Mouse (Mus musculus) forebrain, embryonic 12.5 days (tissue): ENCODE measurements around the gene Crybb1. TPM values are rescaled to one million over a fixed set of nuclear protein-coding genes. Genes with fewer than 3 reads are reported as not detected.

ENCODE experiments used
- ATAC-seq: fragments of 200-750 bp; cut with Nextera tagmentation; 2 replicates; pipeline ENCODE4 v1.8.0; 2017; ENCODE audit warnings: moderate TSS enrichment; ENCODE audit not compliant: low FRiP score
- H3K27ac ChIP-seq: fragments of 300-500 bp; sonication (generic); 2 replicates; pipeline ENCODE4 v1.5.1; 2016; ENCODE audit warnings: mild to moderate bottlenecking
- H3K27me3 ChIP-seq: fragments of 300-500 bp; sonication (generic); 2 replicates; pipeline ENCODE4 v1.6.1; 2016; ENCODE audit warnings: mild to moderate bottlenecking
- H3K36me3 ChIP-seq: fragments of 300-500 bp; sonication (generic); replicated peaks from 2 replicates; pipeline ENCODE4 v1.6.1; 2016; ENCODE audit warnings: mild to moderate bottlenecking
- H3K4me1 ChIP-seq: fragments of 300-500 bp; sonication (generic); 2 replicates; pipeline ENCODE4 v1.6.1; 2016
- H3K4me2 ChIP-seq: fragments of 300-500 bp; sonication (generic); 2 replicates; pipeline ENCODE4 v1.6.1; 2016; ENCODE audit warnings: mild to moderate bottlenecking, moderate library complexity
- H3K4me3 ChIP-seq: fragments of 300-500 bp; sonication (generic); replicated peaks from 2 replicates; pipeline ENCODE4 v1.5.1; 2016; ENCODE audit warnings: mild to moderate bottlenecking
- H3K9ac ChIP-seq: fragments of 300-500 bp; sonication (generic); 2 replicates; pipeline ENCODE4 v1.6.1; 2016; ENCODE audit warnings: mild to moderate bottlenecking
- H3K9me3 ChIP-seq: fragments of 300-500 bp; sonication (generic); 2 replicates; pipeline ENCODE4 v1.6.1; 2016
- WGBS: fragments of 180-500 bp; shearing (Covaris S2); methylation state at CpG from one replicate; pipeline ENCODE4 v1.1.7; 2016; 5-methylcytosine and 5-hydroxymethylcytosine counted together
- polyA plus RNA-seq: library from polyadenylated mRNA; unstranded; fragments of >200 nt; fragmentation: Nextera tagmentation; extraction: Ambion mirVana; gene quantifications from 2 replicates; pipeline ENCODE4 v1.2.1, GENCODE M21; 2016

The Crybb1 gene
- polyA plus RNA-seq, 1 experiment from 2014 or later, result 1.3 TPM

DNA sequence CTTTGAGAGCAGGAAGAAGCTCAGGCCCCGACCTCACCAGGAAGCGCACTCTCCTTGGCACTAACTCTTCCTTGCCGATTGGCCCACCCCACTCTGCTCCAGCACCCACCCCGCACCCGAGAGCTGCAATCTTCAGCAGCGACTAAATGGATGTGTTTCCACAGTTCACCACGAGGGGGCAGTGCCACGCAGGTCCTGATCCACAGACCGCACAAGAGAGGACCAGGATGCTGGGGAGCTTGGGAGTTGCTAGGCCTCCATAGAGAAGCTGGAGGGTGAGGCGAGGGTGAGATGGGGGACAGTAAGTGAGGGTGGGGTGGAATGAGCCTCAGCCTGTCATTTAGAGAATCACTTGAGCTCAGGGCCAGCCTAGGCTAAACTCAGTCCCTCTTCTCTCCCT lies 14.9 kb upstream of the Crybb1 start:
- peaks cover 59% of the 10 kb centered on the region for H3K4me1 ChIP-seq
- 3% methylated on average over 10 of the region's 10 CpGs for WGBS
- no peak overlapping the region for H3K9ac ChIP-seq
- H3K27me3 ChIP-seq, result no peaks in the 10 kb centered on the region
- peak overlapping the region; percentile 31 for H3K4me2 ChIP-seq
- no peaks in the 10 kb centered on the region for H3K9me3 ChIP-seq
- peak overlapping the region; percentile 69; the same call in 1 of the 2 replicates for H3K27ac ChIP-seq
- ATAC-seq, result no peak
- no peaks in the 10 kb centered on the region for H3K36me3 ChIP-seq
- no peak overlapping the region for H3K4me3 ChIP-seq

DNA sequence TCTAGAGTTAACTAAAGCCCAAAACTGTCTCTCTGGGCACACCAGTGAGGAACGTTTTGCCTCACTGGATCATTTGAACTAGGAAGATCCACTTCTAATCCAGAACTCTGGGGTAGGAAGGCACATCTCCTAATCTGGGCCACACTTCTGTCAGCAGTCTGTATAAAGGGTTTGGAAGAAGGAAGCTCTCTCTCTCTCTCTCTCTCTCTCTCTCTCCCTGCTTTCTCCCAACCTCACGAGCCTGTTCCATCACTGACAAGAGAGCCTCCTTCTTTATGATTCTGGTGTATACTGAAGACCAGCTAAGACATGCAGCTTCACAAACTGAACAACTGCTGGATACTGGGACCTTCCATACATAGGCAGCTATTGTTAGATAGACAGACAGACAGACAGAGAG lies 13.8 kb upstream of the Crybb1 start:
- no peak for ATAC-seq
- WGBS, result 76% methylated on average over 2 of the region's 2 CpGs
- peaks cover 48% of the 10 kb centered on the region for H3K4me1 ChIP-seq
- peak overlapping the region; percentile 13; the same call in 1 of the 2 replicates for H3K27ac ChIP-seq
- H3K4me2 ChIP-seq, result no peak overlapping the region
- no peak overlapping the region for H3K4me3 ChIP-seq
- H3K36me3 ChIP-seq, result no peaks in the 10 kb centered on the region
- H3K9me3 ChIP-seq, result no peaks in the 10 kb centered on the region
- H3K27me3 ChIP-seq, result no peaks in the 10 kb centered on the region
- no peak overlapping the region for H3K9ac ChIP-seq

DNA sequence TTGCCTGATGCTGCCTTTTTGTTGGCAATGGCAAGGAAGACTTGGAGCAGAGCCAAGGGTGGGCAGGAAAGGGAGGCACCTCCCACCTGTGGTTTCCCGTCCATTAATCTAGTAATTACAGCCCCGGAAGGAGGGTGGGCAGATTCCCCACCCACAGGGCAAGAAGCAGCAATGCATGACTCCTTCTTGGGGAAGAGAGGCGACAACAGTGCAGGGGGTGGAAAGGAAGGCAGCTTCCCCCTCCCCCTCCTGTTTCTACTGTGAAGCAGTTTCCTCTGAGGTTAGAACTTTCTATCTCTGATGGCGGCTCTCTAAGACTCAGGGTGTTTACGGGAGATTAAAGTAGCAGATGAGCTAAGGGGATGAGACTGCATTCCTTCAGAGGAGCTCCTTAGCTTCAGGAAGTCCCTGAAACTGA lies 13.2 kb upstream of the Crybb1 start:
- no peak overlapping the region for H3K4me2 ChIP-seq
- H3K4me3 ChIP-seq, result no peak overlapping the region
- H3K36me3 ChIP-seq, result no peaks in the 10 kb centered on the region
- no peak overlapping the region for H3K9ac ChIP-seq
- no peaks in the 10 kb centered on the region for H3K9me3 ChIP-seq
- ATAC-seq, result no peak
- no peaks in the 10 kb centered on the region for H3K27me3 ChIP-seq
- 68% methylated on average over 5 of the region's 5 CpGs for WGBS
- H3K27ac ChIP-seq, result peak overlapping the region; percentile 13; the same call in 1 of the 2 replicates
- H3K4me1 ChIP-seq, result peaks cover 43% of the 10 kb centered on the region

- H3K4me2 ChIP-seq, result no peak overlapping the region
- no peak overlapping the region for H3K9ac ChIP-seq
- no peaks in the 10 kb centered on the region for H3K9me3 ChIP-seq
- H3K36me3 ChIP-seq, result no peaks in the 10 kb centered on the region
- H3K4me3 ChIP-seq, result no peak overlapping the region
- H3K27me3 ChIP-seq, result no peaks in the 10 kb centered on the region
- 61% methylated on average over 5 of the region's 5 CpGs for WGBS
- no peak overlapping the region for H3K27ac ChIP-seq
- H3K4me1 ChIP-seq, result peaks cover 36% of the 10 kb centered on the region
- no peak for ATAC-seq
Measured at GRCm38 (mm10) chr5:112243041-112243440, 12.6 kb upstream of the Crybb1 start.

DNA sequence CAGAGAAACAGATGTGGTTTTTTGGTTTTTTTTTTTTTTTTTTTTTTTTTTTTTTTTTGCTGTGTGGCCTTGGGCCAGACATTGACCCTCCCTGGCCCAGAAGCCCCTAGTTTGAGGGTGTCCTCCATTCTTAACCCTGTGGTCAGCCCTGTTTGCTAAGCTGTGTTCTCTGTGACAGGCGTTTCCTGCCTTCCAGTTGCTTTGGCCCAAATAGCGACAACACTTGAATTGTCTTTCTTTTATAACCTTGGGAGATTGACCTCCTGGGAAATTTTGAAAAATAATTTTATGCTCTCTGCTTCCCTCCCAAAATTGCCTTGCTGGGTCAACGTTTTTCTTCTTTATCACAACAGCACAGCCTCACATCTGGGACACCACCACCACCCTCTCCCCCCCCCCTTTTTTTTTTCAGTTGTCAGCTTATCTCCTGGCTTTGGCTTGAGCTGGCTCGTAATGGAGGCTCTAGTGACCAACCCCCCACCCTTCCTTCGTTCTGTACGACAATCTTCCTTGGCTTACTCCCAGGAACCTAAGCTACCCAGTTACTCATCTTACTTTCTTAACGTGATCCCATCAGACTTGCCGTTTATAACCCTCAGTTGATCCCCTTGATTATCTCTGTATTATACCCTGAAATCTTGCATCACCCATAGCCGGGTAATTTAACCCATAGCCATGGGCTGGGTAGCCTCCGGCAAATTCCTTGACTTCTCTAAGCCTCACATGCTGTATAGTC lies 11.9 kb upstream of the Crybb1 start:
- H3K27me3 ChIP-seq, result no peaks in the 10 kb centered on the region
- H3K9ac ChIP-seq, result no peak overlapping the region
- H3K9me3 ChIP-seq, result no peaks in the 10 kb centered on the region
- H3K27ac ChIP-seq, result no peak overlapping the region
- ATAC-seq, result no peak
- peaks cover 29% of the 10 kb centered on the region for H3K4me1 ChIP-seq
- no peaks in the 10 kb centered on the region for H3K36me3 ChIP-seq
- WGBS, result 79% methylated on average over 10 of the region's 10 CpGs
- H3K4me2 ChIP-seq, result no peak overlapping the region
- no peak overlapping the region for H3K4me3 ChIP-seq

GRCm38 (mm10) chr5:112244275-112244562 lies 11.4 kb upstream of the Crybb1 start:
- WGBS, result 81% methylated on average over 1 of the region's 1 CpGs
- Histone ChIP-seq H3K4me3 (no peak overlapping the region), H3K36me3 (no peaks in the 10 kb centered on the region), H3K4me1 (peaks cover 24% of the 10 kb centered on the region), H3K27ac (no peak overlapping the region), H3K27me3 (no peaks in the 10 kb centered on the region), H3K9ac (no peak overlapping the region), H3K4me2 (no peak overlapping the region), H3K9me3 (no peaks in the 10 kb centered on the region)
- no peak for ATAC-seq

- ATAC-seq, result no peak
- H3K9ac ChIP-seq, result no peak overlapping the region
- WGBS, result 55% methylated on average over 8 of the region's 8 CpGs
- no peaks in the 10 kb centered on the region for H3K9me3 ChIP-seq
- peaks cover 16% of the 10 kb centered on the region for H3K4me1 ChIP-seq
- no peak overlapping the region for H3K4me3 ChIP-seq
- H3K27me3 ChIP-seq, result no peaks in the 10 kb centered on the region
- H3K4me2 ChIP-seq, result no peak overlapping the region
- no peak overlapping the region for H3K27ac ChIP-seq
- no peaks in the 10 kb centered on the region for H3K36me3 ChIP-seq
Measured at GRCm38 (mm10) chr5:112244890-112245615, 10.6 kb upstream of the Crybb1 start.

DNA sequence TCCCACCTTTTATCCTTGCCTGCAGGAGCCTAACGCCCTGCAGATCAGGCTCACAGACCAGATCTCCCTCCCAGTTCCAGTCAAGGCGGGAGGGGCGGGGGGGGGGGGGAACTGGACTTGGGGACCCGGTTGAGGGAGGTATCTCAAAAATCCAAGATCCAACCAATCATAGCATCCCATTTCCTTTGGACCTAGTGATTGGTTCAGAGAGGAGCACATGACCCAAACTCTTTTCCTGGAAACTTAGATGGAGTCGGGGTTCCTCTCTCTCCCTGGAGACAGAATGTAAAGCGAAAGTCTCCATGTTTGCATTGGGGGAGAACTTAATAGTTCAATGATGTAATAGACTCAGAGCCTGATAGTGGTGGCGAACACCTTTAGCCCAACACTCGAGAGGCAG lies 8.2 kb upstream of the Crybb1 start:
- 52% methylated on average over 8 of the region's 8 CpGs for WGBS
- no peak for ATAC-seq
- no peaks in the 10 kb centered on the region for H3K27me3 ChIP-seq
- H3K9ac ChIP-seq, result no peak overlapping the region
- H3K4me1 ChIP-seq, result peaks cover 1% of the 10 kb centered on the region; the same call in 1 of the 2 replicates
- H3K9me3 ChIP-seq, result no peaks in the 10 kb centered on the region
- no peak overlapping the region for H3K4me2 ChIP-seq
- no peaks in the 10 kb centered on the region for H3K36me3 ChIP-seq
- no peak overlapping the region for H3K4me3 ChIP-seq
- H3K27ac ChIP-seq, result no peak overlapping the region

DNA sequence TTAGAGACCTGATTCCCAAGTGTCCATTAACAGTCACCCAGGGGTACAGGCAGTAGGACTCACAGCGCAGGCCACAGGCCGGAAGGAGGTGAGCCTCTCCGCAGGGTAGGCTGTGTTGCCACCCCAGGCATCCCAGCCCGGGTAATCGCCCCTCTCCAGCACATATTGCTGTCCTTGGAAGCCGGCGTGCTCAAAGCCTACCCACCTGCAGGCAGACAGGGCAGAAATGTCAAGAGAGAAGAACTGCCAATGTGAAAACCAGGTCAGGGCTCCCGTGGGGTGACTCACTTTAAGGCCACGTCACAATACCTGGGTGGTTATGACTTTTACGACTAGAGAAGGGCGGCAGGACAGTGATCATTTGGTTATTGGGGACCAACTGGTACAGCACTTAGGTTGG lies 6.5 kb upstream of the Crybb1 start:
- Histone ChIP-seq H3K27me3 (no peaks in the 10 kb centered on the region), H3K4me1 (peaks cover 7% of the 10 kb centered on the region), H3K4me2 (no peak overlapping the region), H3K36me3 (no peaks in the 10 kb centered on the region), H3K9ac (no peak overlapping the region), H3K27ac (no peak overlapping the region), H3K9me3 (no peaks in the 10 kb centered on the region), H3K4me3 (no peak overlapping the region)
- 89% methylated on average over 11 of the region's 11 CpGs for WGBS
- no peak for ATAC-seq

- WGBS, result 83% methylated on average over 2 of the region's 2 CpGs
- Histone ChIP-seq H3K9ac (no peak within 1 kb of the TSS), H3K4me2 (no peak within 1 kb of the TSS), H3K9me3 (no peaks in the 10 kb centered on the region), H3K27me3 (no peaks in the 10 kb centered on the region), H3K4me1 (peaks cover 10% of the 10 kb centered on the region), H3K36me3 (no peaks in the 10 kb centered on the region), H3K4me3 (no peak within 1 kb of the TSS), H3K27ac (peak within 1 kb of the TSS; percentile 19; the same call in 1 of the 2 replicates)
- ATAC-seq, result no peak
Measured at GRCm38 (mm10) chr5:112252400-112252799, 3.2 kb upstream of the Crybb1 start, which contains the start of gene Cryba4. Gene Cryba4 (minus strand): TSS chr5:112252518.

DNA sequence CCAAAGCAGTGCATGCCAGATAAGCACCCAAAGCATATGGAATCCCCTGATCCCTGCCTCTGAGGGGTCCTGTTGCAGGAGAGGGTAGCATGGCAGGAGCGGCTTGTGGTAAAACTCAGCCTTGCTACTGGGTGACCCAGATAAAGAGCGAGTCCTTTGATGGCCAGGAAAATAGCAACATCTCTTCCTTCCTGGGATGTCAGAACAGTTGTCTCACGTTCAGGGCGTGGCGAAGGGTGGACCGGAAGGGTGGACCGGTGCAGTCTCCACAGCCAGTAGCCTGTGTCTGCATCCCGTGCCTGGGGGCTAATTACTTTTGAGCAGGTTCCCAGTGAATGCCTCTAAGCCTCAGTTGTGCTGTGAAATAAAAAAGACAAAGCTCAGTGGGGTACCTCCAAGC lies 2.4 kb upstream of the Crybb1 start:
- ATAC-seq, result no peak
- peak overlapping the region; percentile 19; the same call in 1 of the 2 replicates for H3K27ac ChIP-seq
- no peaks in the 10 kb centered on the region for H3K9me3 ChIP-seq
- no peak overlapping the region for H3K9ac ChIP-seq
- no peak overlapping the region for H3K4me2 ChIP-seq
- no peaks in the 10 kb centered on the region for H3K36me3 ChIP-seq
- H3K4me3 ChIP-seq, result no peak overlapping the region
- H3K4me1 ChIP-seq, result peaks cover 10% of the 10 kb centered on the region
- no peaks in the 10 kb centered on the region for H3K27me3 ChIP-seq
- WGBS, result 10% methylated on average over 8 of the region's 8 CpGs

DNA sequence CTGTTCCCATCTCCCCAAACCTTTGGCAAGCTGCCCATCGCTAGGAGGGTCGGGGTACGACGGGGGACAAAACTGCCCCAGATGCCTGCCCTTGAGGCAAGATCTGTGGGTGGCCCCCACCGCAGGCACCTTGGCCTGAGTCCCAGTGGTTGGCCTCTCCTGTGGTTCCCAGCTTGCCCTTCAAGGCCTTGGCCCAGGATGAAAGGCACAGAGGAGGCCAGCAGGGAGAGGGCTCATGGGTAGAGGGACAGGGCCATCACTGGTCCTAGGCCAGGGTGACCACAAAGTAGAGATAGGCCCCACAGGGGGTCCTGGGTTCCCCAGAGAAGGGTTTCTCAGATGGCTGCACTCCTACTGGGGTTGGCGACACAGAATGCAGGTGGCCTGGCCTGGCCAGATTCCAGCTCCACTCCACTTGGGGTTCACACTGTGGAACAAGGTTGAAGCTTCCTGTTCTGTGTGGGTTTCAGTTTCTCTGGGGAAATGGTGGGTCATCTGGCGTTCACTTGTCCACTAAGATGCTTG lies 1.3 kb upstream of the Crybb1 start:
- Histone ChIP-seq H3K9me3 (no peaks in the 10 kb centered on the region), H3K9ac (no peak overlapping the region), H3K36me3 (no peaks in the 10 kb centered on the region), H3K4me1 (peaks cover 10% of the 10 kb centered on the region), H3K4me3 (no peak overlapping the region), H3K27ac (no peak overlapping the region), H3K4me2 (no peak overlapping the region), H3K27me3 (no peaks in the 10 kb centered on the region)
- WGBS, result 80% methylated on average over 7 of the region's 7 CpGs
- no peak for ATAC-seq
